Mouse (Mus musculus) kidney, postnatal 25 days (tissue): ENCODE results near the gene Gse1.

Experiments
- DNase-seq, 2 experiments: peaks; one replicate each; pipeline ENCODE4 v3.0.0; 2021; ENCODE audit warnings: mixed read lengths in 2 of 2

Gse1 gene

DNA sequence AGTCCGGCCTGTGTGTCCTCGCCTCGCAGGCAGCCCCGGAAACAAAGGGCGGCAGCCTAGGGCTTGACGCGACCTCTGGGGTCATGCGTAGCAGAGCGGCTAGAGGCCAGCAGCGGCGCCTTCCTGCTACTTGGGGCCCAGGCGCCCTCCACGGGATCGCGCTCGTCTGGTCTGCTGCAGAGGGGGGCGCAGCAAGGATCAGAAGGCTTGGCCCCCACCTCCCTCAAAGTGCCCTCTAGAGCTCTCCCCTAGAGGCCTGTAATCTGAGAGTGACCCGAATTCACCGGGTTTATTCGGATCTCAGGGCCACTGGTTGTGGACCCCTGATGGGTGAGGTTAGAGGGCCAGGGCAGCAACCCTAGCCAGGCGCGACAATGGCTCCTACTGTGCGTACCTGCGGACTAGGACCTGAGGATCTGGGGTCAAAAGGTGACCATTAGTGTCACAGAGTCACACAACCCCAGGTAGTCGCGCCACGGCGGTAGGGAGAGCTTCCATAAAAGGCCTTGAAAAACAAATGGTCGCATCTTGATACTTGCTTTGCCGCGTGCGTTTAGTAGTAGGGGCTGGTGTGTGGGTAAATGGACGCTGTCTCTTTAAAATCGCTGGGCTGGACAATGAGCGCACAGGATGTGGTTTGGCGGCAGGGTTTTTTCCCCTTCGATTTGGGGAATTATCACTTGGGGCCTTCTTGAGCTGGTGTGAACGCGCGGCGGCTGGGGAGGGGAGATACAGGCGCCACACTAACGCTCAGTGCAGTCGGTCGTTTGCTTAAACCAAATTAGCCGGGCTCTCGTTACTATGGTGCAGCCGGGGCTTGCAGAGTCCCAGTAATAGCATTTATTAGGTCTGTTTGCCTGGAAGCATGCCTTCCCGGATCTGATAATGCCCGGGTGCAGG lies 258.5 kb downstream of the Gse1 start:
- DNase-seq = peak; percentile 45 to 60

- peak in 1 of 2 experiments; percentile 83 for DNase-seq
Observed at GRCm38 (mm10) chr8:120487377-120487728, 259.1 kb downstream of the Gse1 start.

- peak; percentile 64 to 76 for DNase-seq
Observed at GRCm38 (mm10) chr8:120487729-120488510, 259.7 kb downstream of the Gse1 start.

GRCm38 (mm10) chr8:120488636-120489131 lies 260.4 kb downstream of the Gse1 start:
- DNase-seq = peak; percentile 57 to 79

GRCm38 (mm10) chr8:120489142-120489754 lies 261.0 kb downstream of the Gse1 start:
- peak; percentile 69 to 83 for DNase-seq

DNA sequence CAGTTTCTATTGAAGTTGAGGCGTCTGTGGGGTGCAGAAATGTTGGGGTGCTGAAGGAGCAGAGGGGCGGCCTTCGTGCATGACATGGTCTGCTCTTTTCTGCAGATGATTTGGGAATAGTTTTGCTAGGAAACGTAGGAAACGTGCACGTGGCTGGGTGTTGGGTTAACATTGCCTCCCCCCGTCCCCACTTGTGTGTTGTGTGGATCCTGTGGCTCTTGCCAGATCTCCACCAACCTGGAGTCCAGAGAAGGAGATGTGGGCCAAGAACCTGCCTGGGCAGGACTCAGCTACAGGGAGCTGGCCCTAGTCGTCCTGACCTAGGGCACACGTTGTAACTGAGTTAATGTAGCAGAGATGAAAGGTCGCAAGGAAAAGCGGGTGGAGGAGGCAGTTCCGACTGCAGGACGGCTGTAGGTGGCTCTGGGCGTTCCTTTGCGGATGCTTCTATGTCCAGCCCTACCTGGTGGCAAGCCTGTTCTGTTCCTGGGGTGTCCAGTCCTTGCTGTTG lies 261.6 kb downstream of the Gse1 start:
- DNase-seq = peak; percentile 60 to 88

GRCm38 (mm10) chr8:120490354-120491141 lies 262.3 kb downstream of the Gse1 start:
- DNase-seq = peak; percentile 35 to 72

GRCm38 (mm10) chr8:120491166-120491793 lies 263.0 kb downstream of the Gse1 start:
- peak; percentile 51 to 82 for DNase-seq

DNA sequence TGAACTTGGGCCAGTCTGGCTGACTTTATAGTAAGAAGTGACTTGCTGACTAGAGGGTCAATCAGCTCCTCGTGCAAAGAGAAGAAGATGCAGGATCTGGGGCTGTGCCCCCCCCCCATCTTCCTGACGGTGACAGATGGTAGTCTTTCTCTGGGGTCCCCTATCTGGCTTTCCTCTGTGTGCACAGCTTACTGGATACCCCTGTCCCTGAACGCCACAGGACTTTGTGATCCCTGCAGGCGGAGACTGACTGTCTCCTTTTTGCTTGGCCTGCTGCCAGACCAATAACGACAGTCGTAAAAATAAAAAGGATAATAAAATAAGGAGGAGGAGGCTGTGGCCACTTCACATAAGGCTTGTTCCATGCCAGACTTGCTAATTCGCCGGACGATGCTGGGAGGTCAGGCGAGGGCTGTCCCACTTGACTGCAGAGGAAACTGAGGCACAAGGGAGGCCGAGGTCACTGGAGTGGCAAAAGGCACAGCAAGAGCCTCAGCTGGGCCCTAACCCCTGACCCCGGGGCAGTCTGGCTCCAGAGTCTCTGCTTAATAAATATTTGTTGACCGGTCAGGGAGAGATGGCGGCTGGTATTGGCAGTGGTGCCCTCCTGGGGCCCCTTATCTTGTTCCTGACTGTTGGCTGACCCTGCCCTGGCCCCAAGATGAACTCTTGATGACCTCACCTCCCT lies 264.1 kb downstream of the Gse1 start:
- DNase-seq = peak; percentile 70 to 75

GRCm38 (mm10) chr8:120492881-120493220 lies 264.6 kb downstream of the Gse1 start:
- DNase-seq = no peak

- no peak for DNase-seq
Observed at GRCm38 (mm10) chr8:120493508-120494464, 265.5 kb downstream of the Gse1 start.

DNA sequence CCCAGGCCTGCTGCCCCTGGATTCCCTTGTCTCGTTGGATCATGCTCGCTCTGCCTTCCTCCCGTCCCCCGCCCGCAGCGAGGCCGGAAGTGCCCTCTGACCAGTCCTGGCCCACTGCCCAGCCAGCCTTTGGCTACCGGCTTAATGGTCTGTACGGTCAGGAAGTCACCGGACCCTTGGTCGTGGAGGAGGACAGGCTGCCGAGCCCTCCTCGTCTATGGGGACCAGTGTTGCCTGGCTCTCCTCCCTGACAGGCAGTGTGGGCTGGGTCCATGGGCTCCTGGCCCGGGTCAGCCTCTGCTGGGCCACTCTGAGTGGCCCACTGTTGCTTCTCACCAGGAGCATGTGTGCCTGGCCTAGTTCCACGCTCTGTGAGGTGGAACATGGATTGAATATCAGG lies 266.6 kb downstream of the Gse1 start:
- peak; percentile 97 for DNase-seq

- peak; percentile 43 to 63 for DNase-seq
Observed at GRCm38 (mm10) chr8:120495461-120495860, 267.2 kb downstream of the Gse1 start.

DNA sequence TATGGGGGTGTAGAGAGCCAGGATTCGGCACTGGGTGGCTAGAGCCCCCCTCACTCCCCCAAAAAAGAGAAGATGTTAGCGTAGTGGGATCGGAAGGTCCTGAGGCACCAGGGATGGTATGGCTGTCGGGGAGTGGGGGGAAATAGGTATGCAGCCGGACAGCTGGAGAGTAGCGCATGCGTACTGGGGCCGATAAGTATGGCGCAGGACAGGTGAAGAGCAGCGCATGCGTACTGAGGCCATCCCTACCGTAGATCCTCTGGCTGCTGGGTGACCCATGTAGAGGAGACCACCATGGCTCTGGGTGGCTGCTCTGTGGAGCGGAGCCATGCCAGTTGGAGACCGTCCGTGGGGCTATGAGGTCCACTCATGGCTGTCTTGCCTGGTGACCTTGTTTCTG lies 268.2 kb downstream of the Gse1 start:
- DNase-seq = no peak

DNA sequence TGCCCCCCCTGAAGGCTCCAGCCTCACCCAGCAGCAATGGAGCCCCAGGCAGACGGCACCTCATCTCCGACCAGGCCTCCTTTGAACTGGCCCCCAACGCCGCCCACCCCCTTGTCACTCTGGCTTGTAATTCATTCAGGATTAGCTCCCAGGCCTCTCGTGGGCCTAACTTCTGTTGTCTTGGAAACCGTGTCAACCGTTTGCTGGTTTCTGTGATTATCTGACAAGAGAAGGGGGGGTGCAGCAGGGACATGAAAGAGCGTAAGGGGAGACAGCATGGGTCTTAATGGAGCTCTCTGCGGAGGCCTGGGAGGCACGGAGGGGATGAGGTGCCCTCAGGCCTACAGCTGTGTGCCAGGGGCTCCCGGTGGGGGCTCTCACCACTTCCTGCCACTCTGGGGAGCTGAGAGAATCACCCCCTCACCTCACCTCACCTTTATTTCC lies 269.3 kb downstream of the Gse1 start:
- DNase-seq = no peak

DNA sequence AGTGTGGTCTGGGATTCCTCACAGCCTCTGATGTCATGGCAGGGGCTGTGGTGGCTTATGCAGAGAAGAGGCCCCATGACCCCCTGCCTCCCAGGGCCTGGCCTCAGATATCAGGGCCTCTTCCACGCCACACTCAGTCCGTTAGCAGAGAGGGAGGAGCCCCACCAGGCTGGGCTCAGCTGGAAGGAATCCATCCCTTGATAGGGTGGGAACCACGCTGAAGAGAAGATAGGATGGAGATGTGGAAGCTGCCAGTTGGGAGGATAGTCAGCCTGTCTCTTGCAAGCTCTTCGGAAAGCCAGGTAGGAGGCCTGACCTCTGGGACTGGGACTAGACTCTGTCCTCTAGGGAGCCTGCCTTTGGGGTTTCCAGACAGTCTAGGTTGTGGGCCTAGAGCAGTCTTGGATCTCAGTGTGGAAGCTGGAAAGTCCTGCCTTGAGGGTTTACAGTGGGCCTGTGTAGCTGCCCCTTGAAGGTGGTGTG lies 270.1 kb downstream of the Gse1 start:
- DNase-seq = peak in 1 of 2 experiments; percentile 57

GRCm38 (mm10) chr8:120498926-120499605 lies 270.8 kb downstream of the Gse1 start:
- peak; percentile 89 to 96 for DNase-seq

- peak; percentile 70 to 87 for DNase-seq
Observed at GRCm38 (mm10) chr8:120500701-120501261, 272.5 kb downstream of the Gse1 start.

GRCm38 (mm10) chr8:120501426-120501825 lies 273.2 kb downstream of the Gse1 start:
- peak in 1 of 2 experiments; percentile 59 for DNase-seq
